Mouse (Mus musculus): ENCODE measurements around the gene Ip6k3. TPM values are rescaled to one million over a fixed set of nuclear protein-coding genes. Genes with fewer than 3 reads are reported as not detected.

The Ip6k3 gene
- total and polyA plus RNA-seq, 2 experiments, result not detected

GRCm38 (mm10) chr17:27122701-27123100 lies 44.9 kb downstream of the Ip6k3 start:
- Histone ChIP-seq H3K9ac (ENCODE audit: low read depth, low read length) (no peak overlapping the region), H3K36me3 (ENCODE audit: control insufficient read depth, insufficient read depth, low read length) (no peaks in the 10 kb centered on the region), H3K27me3 (ENCODE audit: control insufficient read depth, insufficient read depth, low read length) (no peaks in the 10 kb centered on the region), H3K27ac (replicated peaks; ENCODE audit: insufficient read depth, low read depth, low read length) (no peak overlapping the region), H3K4me1 (ENCODE audit: control insufficient read depth, insufficient read depth, low read length) (no peaks in the 10 kb centered on the region), H3K4me3 (ENCODE audit: insufficient read depth, low read depth, low read length) (no peak overlapping the region), H3K79me2 (ENCODE audit: control insufficient read depth, insufficient read depth, low read length) (no peaks in the 10 kb centered on the region)
- WGBS, result 91% methylated on average over 11 of the region's 11 CpGs
- no peak for TF ChIP-seq POLR2A (IDR thresholded peaks at IDR 0.05; ENCODE audit: extremely low read depth, insufficient read depth, low read length)
- TF ChIP-seq CTCF (IDR thresholded peaks at IDR 0.05; ENCODE audit: low read depth, low read length), result no peak
- DNase-seq (ENCODE audit: extremely low read depth, low read depth, low spot score), result no peak

- 60% methylated on average over 7 of the region's 7 CpGs for WGBS
- Histone ChIP-seq H3K36me3 (ENCODE audit: control insufficient read depth, insufficient read depth, low read length) (no peaks in the 10 kb centered on the region), H3K27me3 (ENCODE audit: control insufficient read depth, insufficient read depth, low read length) (no peaks in the 10 kb centered on the region), H3K4me3 (ENCODE audit: insufficient read depth, low read depth, low read length) (no peak overlapping the region), H3K4me1 (ENCODE audit: control insufficient read depth, insufficient read depth, low read length) (no peaks in the 10 kb centered on the region), H3K27ac (replicated peaks; ENCODE audit: insufficient read depth, low read depth, low read length) (no peak overlapping the region), H3K79me2 (ENCODE audit: control insufficient read depth, insufficient read depth, low read length) (no peaks in the 10 kb centered on the region), H3K9ac (ENCODE audit: low read depth, low read length) (no peak overlapping the region)
- DNase-seq (ENCODE audit: extremely low read depth, low read depth, low spot score), result peak; percentile 25
- TF ChIP-seq CTCF (IDR thresholded peaks at IDR 0.05; ENCODE audit: low read depth, low read length) (no peak), POLR2A (IDR thresholded peaks at IDR 0.05; ENCODE audit: extremely low read depth, insufficient read depth, low read length) (no peak)
Measured at GRCm38 (mm10) chr17:27121781-27122180, 45.8 kb downstream of the Ip6k3 start.

GRCm38 (mm10) chr17:27121266-27121665 lies 46.3 kb downstream of the Ip6k3 start:
- H3K4me3 ChIP-seq (ENCODE audit: insufficient read depth, low read depth, low read length), result no peak overlapping the region
- TF ChIP-seq CTCF (IDR thresholded peaks at IDR 0.05; ENCODE audit: low read depth, low read length) (no peak), POLR2A (IDR thresholded peaks at IDR 0.05; ENCODE audit: extremely low read depth, insufficient read depth, low read length) (no peak)
- H3K36me3 ChIP-seq (ENCODE audit: control insufficient read depth, insufficient read depth, low read length), result no peaks in the 10 kb centered on the region
- 82% methylated on average over 14 of the region's 14 CpGs for WGBS
- no peaks in the 10 kb centered on the region for H3K27me3 ChIP-seq (ENCODE audit: control insufficient read depth, insufficient read depth, low read length)
- H3K79me2 ChIP-seq (ENCODE audit: control insufficient read depth, insufficient read depth, low read length), result no peaks in the 10 kb centered on the region
- DNase-seq (ENCODE audit: extremely low read depth, low read depth, low spot score), result no peak
- no peaks in the 10 kb centered on the region for H3K4me1 ChIP-seq (ENCODE audit: control insufficient read depth, insufficient read depth, low read length)
- H3K9ac ChIP-seq (ENCODE audit: low read depth, low read length), result no peak overlapping the region
- H3K27ac ChIP-seq (replicated peaks; ENCODE audit: insufficient read depth, low read depth, low read length), result no peak overlapping the region

- no peak overlapping the region for H3K27ac ChIP-seq (replicated peaks; ENCODE audit: insufficient read depth, low read depth, low read length)
- no peak for DNase-seq (ENCODE audit: extremely low read depth, low read depth, low spot score)
- 42% methylated on average over 18 of the region's 18 CpGs for WGBS
Measured at GRCm38 (mm10) chr17:27120561-27121024, 47.0 kb downstream of the Ip6k3 start.

GRCm38 (mm10) chr17:27119954-27120353 lies 47.6 kb downstream of the Ip6k3 start:
- H3K27ac ChIP-seq (replicated peaks; ENCODE audit: insufficient read depth, low read depth, low read length), result no peak overlapping the region
- H3K4me1 ChIP-seq (ENCODE audit: control insufficient read depth, insufficient read depth, low read length), result no peaks in the 10 kb centered on the region
- DNase-seq (ENCODE audit: extremely low read depth, low read depth, low spot score), result no peak
- TF ChIP-seq POLR2A (IDR thresholded peaks at IDR 0.05; ENCODE audit: extremely low read depth, insufficient read depth, low read length) (no peak), CTCF (IDR thresholded peaks at IDR 0.05; ENCODE audit: low read depth, low read length) (no peak)
- H3K9ac ChIP-seq (ENCODE audit: low read depth, low read length), result no peak overlapping the region
- WGBS, result 83% methylated on average over 8 of the region's 8 CpGs
- no peaks in the 10 kb centered on the region for H3K79me2 ChIP-seq (ENCODE audit: control insufficient read depth, insufficient read depth, low read length)
- H3K4me3 ChIP-seq (ENCODE audit: insufficient read depth, low read depth, low read length), result no peak overlapping the region
- H3K36me3 ChIP-seq (ENCODE audit: control insufficient read depth, insufficient read depth, low read length), result no peaks in the 10 kb centered on the region
- H3K27me3 ChIP-seq (ENCODE audit: control insufficient read depth, insufficient read depth, low read length), result no peaks in the 10 kb centered on the region

More at GRCm38 (mm10) chr17:27120561-27121024, 47.0 kb downstream of the Ip6k3 start:
- TF ChIP-seq POLR2A (IDR thresholded peaks at IDR 0.05; ENCODE audit: extremely low read depth, insufficient read depth, low read length) (no peak), CTCF (IDR thresholded peaks at IDR 0.05; ENCODE audit: low read depth, low read length) (peak; percentile 60)
- no peak overlapping the region for H3K9ac ChIP-seq (ENCODE audit: low read depth, low read length)
- no peak overlapping the region for H3K4me3 ChIP-seq (ENCODE audit: insufficient read depth, low read depth, low read length)
- H3K4me1 ChIP-seq (ENCODE audit: control insufficient read depth, insufficient read depth, low read length), result no peaks in the 10 kb centered on the region
- H3K79me2 ChIP-seq (ENCODE audit: control insufficient read depth, insufficient read depth, low read length), result no peaks in the 10 kb centered on the region
- H3K36me3 ChIP-seq (ENCODE audit: control insufficient read depth, insufficient read depth, low read length), result no peaks in the 10 kb centered on the region
- no peaks in the 10 kb centered on the region for H3K27me3 ChIP-seq (ENCODE audit: control insufficient read depth, insufficient read depth, low read length)

GRCm38 (mm10) chr17:27119540-27119895 lies 48.1 kb downstream of the Ip6k3 start:
- Histone ChIP-seq H3K4me1 (ENCODE audit: control insufficient read depth, insufficient read depth, low read length) (no peaks in the 10 kb centered on the region), H3K4me3 (ENCODE audit: insufficient read depth, low read depth, low read length) (no peak overlapping the region), H3K27me3 (ENCODE audit: control insufficient read depth, insufficient read depth, low read length) (no peaks in the 10 kb centered on the region), H3K9ac (ENCODE audit: low read depth, low read length) (no peak overlapping the region), H3K79me2 (ENCODE audit: control insufficient read depth, insufficient read depth, low read length) (no peaks in the 10 kb centered on the region), H3K36me3 (ENCODE audit: control insufficient read depth, insufficient read depth, low read length) (no peaks in the 10 kb centered on the region), H3K27ac (replicated peaks; ENCODE audit: insufficient read depth, low read depth, low read length) (no peak overlapping the region)
- WGBS, result 87% methylated on average over 4 of the region's 4 CpGs
- no peak for DNase-seq (ENCODE audit: extremely low read depth, low read depth, low spot score)
- TF ChIP-seq POLR2A (IDR thresholded peaks at IDR 0.05; ENCODE audit: extremely low read depth, insufficient read depth, low read length) (no peak), CTCF (IDR thresholded peaks at IDR 0.05; ENCODE audit: low read depth, low read length) (no peak)
